21 mouse cellular contexts compared by ENCODE assay signal in the genomic region with DNA sequence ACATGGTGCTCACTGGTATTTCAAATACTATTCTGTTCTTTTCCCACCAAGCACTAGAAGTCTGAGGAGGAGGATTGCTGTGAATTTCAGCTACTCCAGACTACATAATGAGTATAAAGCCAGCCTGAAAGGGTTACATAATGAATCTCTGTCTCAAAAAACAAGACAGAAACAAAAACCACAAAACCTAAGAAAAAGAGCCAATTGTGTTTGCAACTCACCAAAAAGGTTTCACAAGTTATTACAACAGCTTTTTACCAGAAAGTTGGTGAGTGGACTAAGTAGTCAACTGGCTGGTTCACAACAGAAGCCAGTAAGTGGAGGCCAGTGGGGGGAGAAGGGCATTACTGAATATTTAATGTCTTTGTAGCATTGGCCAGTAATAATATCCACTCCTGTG. TPM values are rescaled to one million over a fixed set of nuclear protein-coding genes. Genes with fewer than 3 reads are reported as not detected.
A peak's percentile ranks its signal among the peaks of the same experiment; 100 is the strongest.
DNase-seq lines count a peak whose midpoint lies in the region; ATAC-seq lines count a peak whose summit lies in the region.
"Had no signal": no experiment of that assay in that cellular context is flagged by ENCODE, and none has a peak within 500 bp of the region (broad histone marks: within the 10 kb centered on the region; RNA-seq: fewer than 3 reads in every experiment).

No protein-coding gene starts in this region.

- ATAC-seq in frontal cortex, adult (ENCODE audit: low TSS enrichment), result peak; percentile 98
- no peak for ATAC-seq in midbrain, embryonic 11.5 days (ENCODE audit: low FRiP score)
- no peak for ATAC-seq in midbrain, embryonic 16.5 days
- ATAC-seq in granulocyte monocyte progenitor cell, adult 5-6 weeks (replicated peaks; ENCODE audit: poor library complexity, severe bottlenecking), result peak; percentile 58
- ATAC-seq: forebrain, embryonic 13.5 days had no signal

- no peak overlapping the region for H3K4me3 ChIP-seq in midbrain, embryonic 11.5 days (ENCODE audit: low read depth, low read length)
- no peak overlapping the region for H3K4me3 ChIP-seq in midbrain, embryonic 16.5 days (ENCODE audit: low read depth, low read length)
- H3K4me3 ChIP-seq: embryonic facial prominence, embryonic 12.5 days; forebrain, embryonic 13.5 days; gastrocnemius, adult 2 months; heart, embryonic 13.5 days; hindbrain, embryonic 15.5 days had no signal

- no peaks in the 10 kb centered on the region for H3K9me3 ChIP-seq in midbrain, embryonic 11.5 days (ENCODE audit: control insufficient read depth, low read length)
- no peaks in the 10 kb centered on the region for H3K9me3 ChIP-seq in midbrain, embryonic 16.5 days (replicated peaks; ENCODE audit: control insufficient read depth, low read length, poor library complexity, severe bottlenecking)
- H3K9me3 ChIP-seq: embryonic facial prominence, embryonic 12.5 days; forebrain, embryonic 13.5 days; heart, embryonic 13.5 days; hindbrain, embryonic 15.5 days had no signal

- no peaks in the 10 kb centered on the region for H3K27me3 ChIP-seq in midbrain, embryonic 11.5 days (ENCODE audit: control insufficient read depth, insufficient read depth, low read length)
- H3K27me3 ChIP-seq in midbrain, embryonic 16.5 days (ENCODE audit: control insufficient read depth, insufficient read depth, low read depth, low read length), result no peaks in the 10 kb centered on the region
- H3K27me3 ChIP-seq: embryonic facial prominence, embryonic 12.5 days; forebrain, embryonic 13.5 days; heart, embryonic 13.5 days; hindbrain, embryonic 15.5 days had no signal

- no peak overlapping the region for H3K9ac ChIP-seq in midbrain, embryonic 11.5 days (ENCODE audit: low read length)
- no peak overlapping the region for H3K9ac ChIP-seq in midbrain, embryonic 16.5 days (ENCODE audit: low read depth, low read length)
- H3K9ac ChIP-seq: embryonic facial prominence, embryonic 12.5 days; forebrain, embryonic 13.5 days; heart, embryonic 13.5 days; hindbrain, embryonic 15.5 days had no signal

- DNase-seq in frontal cortex, postnatal 36 days (ENCODE audit: low spot score in 2 of 2), result no peak
- DNase-seq in midbrain, embryonic 11.5 days (ENCODE audit: low spot score, missing footprints), result peak; percentile 78
- peak; percentile 49 for DNase-seq in telencephalon, adult 2 months (ENCODE audit: low read depth, low spot score)
- DNase-seq in right cerebral cortex, postnatal 10 days (ENCODE audit: low spot score in 2 of 2), result no peak
- no peak for DNase-seq in layer of hippocampus, postnatal 10 days (ENCODE audit: low spot score in 2 of 2)
- DNase-seq: adrenal gland, adult 8-10 months; adrenal gland, postnatal 36 days; cerebellum, adult 11 months; cerebellum, adult 8-10 months; cerebellum, postnatal 14 days; embryo, embryonic 11 days; gastrocnemius, adult 2 months; gastrocnemius, postnatal 25 days; heart, postnatal 36 days had no signal

- H3K36me3 ChIP-seq in midbrain, embryonic 11.5 days (ENCODE audit: control insufficient read depth, insufficient read depth, low read length), result no peaks in the 10 kb centered on the region
- H3K36me3 ChIP-seq in midbrain, embryonic 16.5 days (ENCODE audit: control insufficient read depth, insufficient read depth, low read length), result no peaks in the 10 kb centered on the region
- H3K36me3 ChIP-seq: embryonic facial prominence, embryonic 12.5 days; heart, embryonic 13.5 days; hindbrain, embryonic 15.5 days had no signal

- H3K27ac ChIP-seq in midbrain, embryonic 11.5 days (ENCODE audit: low read depth, low read length), result no peak overlapping the region
- H3K27ac ChIP-seq in midbrain, embryonic 16.5 days (ENCODE audit: low read length), result no peak overlapping the region
- H3K27ac ChIP-seq: embryonic facial prominence, embryonic 12.5 days; forebrain, embryonic 13.5 days; gastrocnemius, adult 2 months; heart, embryonic 13.5 days; hindbrain, embryonic 15.5 days had no signal

- no peaks in the 10 kb centered on the region for H3K4me1 ChIP-seq in midbrain, embryonic 11.5 days (ENCODE audit: control insufficient read depth, insufficient read depth, low read length)
- H3K4me1 ChIP-seq in midbrain, embryonic 16.5 days (ENCODE audit: control insufficient read depth, insufficient read depth, low read length), result no peaks in the 10 kb centered on the region

- H3K4me2 ChIP-seq in midbrain, embryonic 11.5 days, result no peak overlapping the region
- no peak overlapping the region for H3K4me2 ChIP-seq in midbrain, embryonic 16.5 days (ENCODE audit: low read length)
- H3K4me2 ChIP-seq: embryonic facial prominence, embryonic 12.5 days; forebrain, embryonic 13.5 days; heart, embryonic 13.5 days; hindbrain, embryonic 15.5 days had no signal

RNA-seq across cellular contexts. Expression of a gene that starts 19.9 kb away (rescaled TPM):
- polyA plus RNA-seq in midbrain, embryonic 11.5 days (2014; fragmentation: Nextera tagmentation; extraction: Ambion mirVana), result 234 and 249 TPM in 2 replicates
- 270 and 304 TPM in 2 replicates for polyA plus RNA-seq in midbrain, embryonic 16.5 days (2015; fragmentation: Nextera tagmentation; extraction: Ambion mirVana)
- 191 TPM in 2 replicates for total RNA-seq in granulocyte monocyte progenitor cell, adult 5-6 weeks (2014; fragmentation: Nextera tagmentation)
- 165 and 169 TPM in 2 replicates for total RNA-seq in granulocyte monocyte progenitor cell, adult 5-6 weeks (2017)
- 100 to 1,000 TPM; 204 to 227 TPM for total RNA-seq in layer of hippocampus, postnatal 10 days (2021)

Comparison
In these comparisons a context has a peak if more than half of its experiments do, and no peak if none do; other contexts are left out.
1. ATAC-seq: peak in frontal cortex, adult (single experiment) and granulocyte monocyte progenitor cell, adult 5-6 weeks (single experiment); none in midbrain, embryonic 11.5 days (single experiment) and midbrain, embryonic 16.5 days (single experiment).
2. DNase-seq: peak in midbrain, embryonic 11.5 days (single experiment) and telencephalon, adult 2 months (single experiment); none in frontal cortex, postnatal 36 days (0 of 2), right cerebral cortex, postnatal 10 days (0 of 2) and layer of hippocampus, postnatal 10 days (0 of 2).